Mouse (Mus musculus) myocyte (in vitro differentiated cells): ENCODE results near the gene Rassf6. TPM values are rescaled to one million over a fixed set of nuclear protein-coding genes. Genes with fewer than 3 reads are reported as not detected.
A peak's percentile ranks its signal among the peaks of the same experiment; 100 is the strongest.

ENCODE experiments used
- H3K27me3 ChIP-seq: one replicate; pipeline ENCODE4 v1.6.1; 2011; ENCODE audit not compliant: control insufficient read depth, insufficient read depth, insufficient read length
- H3K36me3 ChIP-seq: one replicate; pipeline ENCODE4 v1.6.1; 2011; ENCODE audit not compliant: control insufficient read depth, insufficient read depth
- H3K4me2 ChIP-seq: one replicate; pipeline ENCODE4 v1.6.1; 2011; ENCODE audit warnings: low read depth, control low read depth
- H3K4me3 ChIP-seq: one replicate; pipeline ENCODE4 v1.5.1; 2011; ENCODE audit warnings: mild to moderate bottlenecking, control low read depth, moderate library complexity
- H3K79me2 ChIP-seq: one replicate; pipeline ENCODE4 v1.6.1; 2011; ENCODE audit not compliant: control insufficient read depth, insufficient read depth
- H3ac ChIP-seq: one replicate; pipeline ENCODE4 v1.6.1; 2011; ENCODE audit not compliant: control insufficient read depth, insufficient read length
- CEBPB ChIP-seq: IDR thresholded peaks from 2 replicates; pipeline ENCODE4 v1.6.1; 2011; ENCODE audit warnings: mild to moderate bottlenecking, moderate library complexity; ENCODE audit not compliant: poor library complexity, insufficient read depth, severe bottlenecking
- E2F4 ChIP-seq: IDR thresholded peaks from one replicate; pipeline ENCODE4 v1.6.1; 2011; ENCODE audit warnings: mild to moderate bottlenecking, control low read depth, moderate library complexity; ENCODE audit not compliant: insufficient read depth
- MAX ChIP-seq: IDR thresholded peaks from one replicate; pipeline ENCODE4 v1.6.1; 2011; ENCODE audit warnings: low read depth, mild to moderate bottlenecking, control low read depth
- MYOD1 ChIP-seq, 3 experiments: IDR thresholded peaks; one replicate each; pipeline ENCODE4 v1.6.1; 2011; ENCODE audit warnings: control low read depth in 2 of 3, low read depth in 2 of 3, mild to moderate bottlenecking in 2 of 3, moderate library complexity in 1 of 3; ENCODE audit not compliant: insufficient read length in 2 of 3, control insufficient read depth in 1 of 3
- MYOG ChIP-seq, 3 experiments: IDR thresholded peaks; one replicate each; pipeline ENCODE4 v1.6.1; 2011; ENCODE audit warnings: control low read depth in 2 of 3, low read depth in 2 of 3, mild to moderate bottlenecking in 2 of 3; ENCODE audit not compliant: insufficient read length in 2 of 3, control insufficient read depth in 1 of 3, insufficient read depth in 1 of 3
- POLR2A ChIP-seq: IDR thresholded peaks from one replicate; pipeline ENCODE4 v1.6.1; 2011; ENCODE audit warnings: low read depth, mild to moderate bottlenecking, control low read depth, moderate library complexity; ENCODE audit not compliant: insufficient read length
- POLR2AphosphoS2 ChIP-seq: IDR thresholded peaks from one replicate; pipeline ENCODE4 v1.6.1; 2011; ENCODE audit warnings: low read depth, control low read depth; ENCODE audit not compliant: insufficient read length
- REST ChIP-seq: IDR thresholded peaks from one replicate; pipeline ENCODE4 v1.6.1; 2011; ENCODE audit warnings: mild to moderate bottlenecking, control low read depth, moderate library complexity; ENCODE audit not compliant: insufficient read depth, insufficient read length
- SRF ChIP-seq: IDR thresholded peaks from one replicate; pipeline ENCODE4 v1.6.1; 2011; ENCODE audit warnings: low read depth; ENCODE audit not compliant: control insufficient read depth, insufficient read length
- TCF12 ChIP-seq: IDR thresholded peaks from one replicate; pipeline ENCODE4 v1.6.1; 2011; ENCODE audit warnings: mild to moderate bottlenecking, control low read depth; ENCODE audit not compliant: poor library complexity, insufficient read depth, severe bottlenecking
- TCF3 ChIP-seq: IDR thresholded peaks from one replicate; pipeline ENCODE4 v1.6.1; 2011; ENCODE audit warnings: low read depth, control low read depth; ENCODE audit not compliant: insufficient read length
- USF1 ChIP-seq: IDR thresholded peaks from one replicate; pipeline ENCODE4 v1.6.1; 2011; ENCODE audit warnings: low read depth, mild to moderate bottlenecking, control low read depth, moderate library complexity
- polyA plus RNA-seq: library from polyadenylated mRNA; unstranded; fragments of >200 nt; fragmentation: generic; extraction: Trizol; gene quantifications from one replicate; pipeline ENCODE4 v1.2.1, GENCODE M21; 2012; ENCODE audit warnings: missing spikeins

Gene Rassf6
- not detected for polyA plus RNA-seq

DNA sequence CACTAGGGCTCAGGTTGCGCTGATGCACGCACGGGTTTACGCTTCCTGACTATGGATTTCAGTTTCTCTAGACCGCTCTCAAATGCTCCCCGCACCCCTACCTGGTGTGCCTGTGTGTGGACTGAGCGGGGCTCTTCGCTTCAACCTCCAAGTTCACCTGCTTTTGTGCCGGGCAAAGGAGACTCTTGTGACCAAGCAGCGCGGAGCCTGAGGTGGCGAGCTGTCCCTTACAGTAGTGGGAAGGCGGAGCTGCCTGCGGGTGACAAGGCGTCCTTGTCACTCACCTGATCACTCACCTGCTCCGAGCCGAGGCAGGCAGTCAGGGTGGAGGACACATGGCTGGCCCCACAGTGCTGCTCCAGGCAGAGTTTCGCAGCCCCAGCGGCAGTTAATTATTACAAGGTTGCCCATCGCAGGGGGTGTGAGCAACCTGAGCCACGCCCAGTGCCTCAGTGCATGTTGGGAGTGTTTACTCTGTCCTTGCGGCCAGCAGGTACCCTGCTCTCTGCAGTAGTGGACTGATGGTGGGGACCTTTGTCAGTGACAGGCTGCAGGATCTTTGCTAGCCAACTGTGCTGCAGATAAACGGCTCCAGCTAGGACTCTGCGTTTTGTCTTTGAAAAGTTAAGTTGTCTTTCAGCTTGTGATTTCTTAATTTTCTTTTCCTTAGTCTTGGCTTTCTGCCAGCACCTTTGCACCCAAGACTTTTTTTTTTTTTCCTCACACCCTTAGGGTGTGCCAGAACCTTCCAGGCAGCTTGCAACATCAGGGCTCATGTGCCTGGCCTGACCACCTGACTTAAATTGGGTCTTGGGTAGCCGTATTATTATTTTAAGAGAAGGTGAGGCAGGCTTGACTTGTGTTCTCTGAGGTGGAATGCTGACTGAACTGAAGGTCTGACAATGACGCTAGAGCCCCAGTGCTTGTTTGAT lies at the start of gene Rassf6:
Rassf6 (minus strand) TSS at position 372 of the 932 bp plus-strand sequence.
- TF ChIP-seq SRF = no peak
- TF ChIP-seq TCF12 = no peak
- TF ChIP-seq CEBPB = no peak
- no peak for TF ChIP-seq MYOG (IDR thresholded peaks at IDR 0.05; ENCODE audit: control insufficient read depth in 1 of 3, insufficient read depth in 1 of 3, insufficient read length in 2 of 3, low read depth in 2 of 3)
- TF ChIP-seq MYOD1 (IDR thresholded peaks at IDR 0.05; ENCODE audit: control insufficient read depth in 1 of 3, insufficient read length in 2 of 3, low read depth in 2 of 3) = no peak
- no peak for TF ChIP-seq TCF3
- TF ChIP-seq USF1 = no peak
- TF ChIP-seq MAX = no peak
- TF ChIP-seq POLR2AphosphoS2 = no peak
- TF ChIP-seq POLR2A = no peak
- no peak for TF ChIP-seq REST
- no peak for TF ChIP-seq E2F4
- H3ac ChIP-seq = no peak within 1 kb of the TSS
- H3K79me2 ChIP-seq = no peaks in the 10 kb centered on the region
- no peak within 1 kb of the TSS for H3K4me2 ChIP-seq
- no peak within 1 kb of the TSS for H3K4me3 ChIP-seq
- H3K27me3 ChIP-seq = no peaks in the 10 kb centered on the region
- H3K36me3 ChIP-seq = no peaks in the 10 kb centered on the region

DNA sequence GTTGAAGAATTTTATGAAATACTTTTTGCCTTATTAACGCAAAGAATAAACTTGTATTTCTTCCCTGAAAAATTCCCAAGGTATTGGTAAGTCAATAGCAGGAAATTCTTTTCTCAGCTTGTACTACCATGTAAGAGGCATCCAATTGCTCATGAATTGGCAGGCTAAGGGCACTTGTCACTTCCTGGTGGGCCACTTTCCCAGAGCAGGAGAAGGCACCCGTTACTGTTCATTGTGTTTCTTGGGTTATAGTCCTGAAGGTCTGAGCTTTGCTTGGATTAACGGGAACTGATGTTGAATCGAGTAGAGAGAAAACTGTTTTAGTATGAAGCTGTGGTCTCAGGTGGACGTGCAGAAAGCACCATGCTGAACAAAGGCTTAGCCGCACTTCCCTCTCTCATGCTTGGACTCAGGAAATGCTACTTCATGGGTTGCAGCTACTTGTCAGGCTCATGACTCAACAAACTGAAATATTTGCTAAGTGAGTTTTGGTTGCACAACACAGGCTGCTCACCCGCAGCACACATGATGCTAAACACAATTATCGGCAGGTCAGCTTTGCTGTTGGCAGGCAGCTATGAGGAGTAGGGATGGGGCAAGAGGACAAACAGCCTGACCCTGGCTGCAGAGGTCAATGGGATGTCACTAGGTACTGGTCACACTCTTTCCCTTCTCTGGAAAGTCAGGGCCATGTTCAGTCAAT lies 49.1 kb upstream of the Rassf6 start:
- TF ChIP-seq CEBPB = peak; percentile 97
- TF ChIP-seq TCF3 = no peak
- Histone ChIP-seq H3K36me3 (no peaks in the 10 kb centered on the region), H3K4me2 (peak overlapping the region; percentile 46), H3ac (no peak overlapping the region), H3K79me2 (no peaks in the 10 kb centered on the region), H3K27me3 (no peaks in the 10 kb centered on the region), H3K4me3 (no peak overlapping the region)

DNA sequence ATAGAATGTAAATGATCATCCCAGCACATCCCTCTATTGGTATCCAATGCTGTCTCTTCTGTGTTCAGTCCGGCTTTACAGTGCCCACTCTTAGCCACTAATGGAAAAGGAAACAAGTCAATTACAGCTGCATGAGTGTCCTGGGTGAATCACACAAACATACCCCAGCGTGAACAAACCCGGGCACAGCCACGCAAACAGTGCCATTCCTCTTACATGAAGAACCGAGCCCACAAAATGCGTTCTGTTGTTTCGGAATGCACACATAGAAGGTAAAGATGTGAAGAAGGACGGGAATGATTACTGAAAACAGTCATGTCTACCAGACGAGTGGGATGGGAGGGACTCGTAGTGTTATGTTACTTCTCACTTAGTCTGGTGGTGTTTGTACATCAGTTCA lies 47.5 kb upstream of the Rassf6 start:
- H3K4me2 ChIP-seq = peak overlapping the region; percentile 48
- H3ac ChIP-seq = no peak overlapping the region
- H3K27me3 ChIP-seq = no peaks in the 10 kb centered on the region
- H3K4me3 ChIP-seq = no peak overlapping the region
- H3K36me3 ChIP-seq = no peaks in the 10 kb centered on the region
- no peak for TF ChIP-seq CEBPB
- no peaks in the 10 kb centered on the region for H3K79me2 ChIP-seq

DNA sequence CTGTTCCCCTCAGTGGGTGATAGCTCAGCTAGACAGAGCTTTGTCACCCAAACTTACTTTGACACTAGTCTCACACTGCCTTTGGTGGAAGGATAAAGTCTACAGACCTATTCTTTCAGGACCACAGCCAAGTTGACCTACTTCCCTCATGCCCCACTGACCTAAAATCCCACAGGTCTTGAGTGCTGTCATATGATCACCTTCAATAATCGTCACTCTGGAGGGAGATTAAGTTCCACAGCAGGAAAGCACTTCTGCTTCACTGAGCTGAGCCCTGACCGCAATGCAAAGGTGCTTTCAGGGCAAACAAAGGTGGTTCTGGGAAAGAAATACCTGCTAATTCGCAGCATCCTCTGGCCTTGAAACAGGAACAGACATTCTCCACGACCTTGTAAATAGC lies 44.5 kb upstream of the Rassf6 start:
- Histone ChIP-seq H3K79me2 (no peaks in the 10 kb centered on the region), H3ac (no peak overlapping the region), H3K4me2 (no peak overlapping the region), H3K4me3 (no peak overlapping the region), H3K36me3 (no peaks in the 10 kb centered on the region), H3K27me3 (no peaks in the 10 kb centered on the region)
- TF ChIP-seq CEBPB (no peak), SRF (no peak), MYOD1 (IDR thresholded peaks at IDR 0.05; ENCODE audit: control insufficient read depth in 1 of 3, insufficient read length in 2 of 3, low read depth in 2 of 3) (no peak), REST (no peak), POLR2A (no peak), TCF3 (no peak), POLR2AphosphoS2 (no peak), TCF12 (no peak), USF1 (no peak), E2F4 (no peak), MAX (no peak), MYOG (IDR thresholded peaks at IDR 0.05; ENCODE audit: control insufficient read depth in 1 of 3, insufficient read depth in 1 of 3, insufficient read length in 2 of 3, low read depth in 2 of 3) (no peak)

DNA sequence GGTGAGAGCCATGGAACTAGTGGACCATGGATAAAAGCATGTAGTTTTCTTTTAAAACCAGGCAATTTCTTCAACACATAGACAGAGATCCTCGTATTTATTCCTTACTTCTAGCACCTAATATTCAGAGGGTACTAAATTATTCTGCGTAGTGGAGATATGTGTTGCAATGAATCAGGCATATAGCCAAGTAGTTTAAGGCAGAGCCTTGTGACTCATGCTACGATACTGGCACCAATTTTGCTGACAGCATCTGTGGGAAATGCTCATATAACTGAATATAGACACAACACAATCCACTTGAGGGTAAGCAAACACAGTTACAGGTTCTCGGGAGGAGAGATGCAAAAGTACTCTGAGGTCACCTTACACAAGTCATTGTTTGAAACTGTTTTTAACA lies 41.4 kb upstream of the Rassf6 start:
- Histone ChIP-seq H3K4me3 (no peak overlapping the region), H3ac (no peak overlapping the region), H3K79me2 (no peaks in the 10 kb centered on the region), H3K4me2 (peak overlapping the region; percentile 28), H3K36me3 (no peaks in the 10 kb centered on the region), H3K27me3 (no peaks in the 10 kb centered on the region)
- no peak for TF ChIP-seq TCF3
- TF ChIP-seq REST = no peak
- no peak for TF ChIP-seq MAX
- peak; percentile 2 for TF ChIP-seq USF1
- peak; percentile 96 for TF ChIP-seq CEBPB
